Mouse (Mus musculus) CD4-positive helper T cell, adult 2 months (primary cell): ENCODE measurements around the gene Grm2.

ENCODE experiments used
- DNase-seq: peaks from one replicate; pipeline ENCODE4 v3.0.0-alpha.2; 2012; ENCODE audit warnings: low read depth, missing footprints, low spot score

Gene Grm2

GRCm38 (mm10) chr9:106655884-106656720 lies at the start of gene Grm2:
Gene Grm2, minus strand, starts transcription at chr9:106656082.
- DNase-seq: peak; percentile 19

GRCm38 (mm10) chr9:106692973-106693481 lies 37.1 kb upstream of the Grm2 start:
- DNase-seq: no peak

GRCm38 (mm10) chr9:106688834-106689233 lies 33.0 kb upstream of the Grm2 start:
- no peak for DNase-seq

- peak; percentile 73 for DNase-seq
Observed at GRCm38 (mm10) chr9:106686983-106687650, 31.2 kb upstream of the Grm2 start.

- DNase-seq: peak; percentile 91
Observed at GRCm38 (mm10) chr9:106685249-106686101, 29.6 kb upstream of the Grm2 start, which contains the start of gene Tex264. Gene Tex264, minus strand, starts transcription at chr9:106685927.

GRCm38 (mm10) chr9:106684918-106685248 lies 29.0 kb upstream of the Grm2 start:
- no peak for DNase-seq

- DNase-seq: no peak
Observed at GRCm38 (mm10) chr9:106684093-106684872, 28.4 kb upstream of the Grm2 start.

GRCm38 (mm10) chr9:106681026-106681425 lies 25.1 kb upstream of the Grm2 start:
- no peak for DNase-seq

- DNase-seq: no peak
Observed at GRCm38 (mm10) chr9:106678242-106678641, 22.4 kb upstream of the Grm2 start.

GRCm38 (mm10) chr9:106677702-106678101 lies 21.8 kb upstream of the Grm2 start:
- DNase-seq: no peak

GRCm38 (mm10) chr9:106676571-106676970 lies 20.7 kb upstream of the Grm2 start:
- no peak for DNase-seq

- no peak for DNase-seq
Observed at GRCm38 (mm10) chr9:106675965-106676364, 20.1 kb upstream of the Grm2 start.

- peak; percentile 75 for DNase-seq
Observed at GRCm38 (mm10) chr9:106675480-106675879, 19.6 kb upstream of the Grm2 start.

GRCm38 (mm10) chr9:106673860-106674259 lies 18.0 kb upstream of the Grm2 start:
- no peak for DNase-seq

- no peak for DNase-seq
Observed at GRCm38 (mm10) chr9:106664856-106665255, 9.0 kb upstream of the Grm2 start.

GRCm38 (mm10) chr9:106664433-106664832 lies 8.6 kb upstream of the Grm2 start:
- no peak for DNase-seq

- no peak for DNase-seq
Observed at GRCm38 (mm10) chr9:106663200-106663599, 7.3 kb upstream of the Grm2 start.

- no peak for DNase-seq
Observed at GRCm38 (mm10) chr9:106659935-106660334, 4.1 kb upstream of the Grm2 start.

GRCm38 (mm10) chr9:106659441-106659840 lies 3.6 kb upstream of the Grm2 start:
- DNase-seq: no peak

- no peak for DNase-seq
Observed at GRCm38 (mm10) chr9:106657592-106657991, 1.7 kb upstream of the Grm2 start.

- DNase-seq: no peak
Observed at GRCm38 (mm10) chr9:106656820-106657219, 938 bp upstream of the Grm2 start.
